Mouse (Mus musculus): Measurements from ENCODE around the gene Eno1. TPM values are rescaled to one million over a fixed set of nuclear protein-coding genes. Genes with fewer than 3 reads are reported as not detected.

Eno1 gene
- 1,515 and 1,668 TPM in 2 replicates for polyA plus RNA-seq (2014; fragmentation: Nextera tagmentation; extraction: Ambion mirVana)

DNA sequence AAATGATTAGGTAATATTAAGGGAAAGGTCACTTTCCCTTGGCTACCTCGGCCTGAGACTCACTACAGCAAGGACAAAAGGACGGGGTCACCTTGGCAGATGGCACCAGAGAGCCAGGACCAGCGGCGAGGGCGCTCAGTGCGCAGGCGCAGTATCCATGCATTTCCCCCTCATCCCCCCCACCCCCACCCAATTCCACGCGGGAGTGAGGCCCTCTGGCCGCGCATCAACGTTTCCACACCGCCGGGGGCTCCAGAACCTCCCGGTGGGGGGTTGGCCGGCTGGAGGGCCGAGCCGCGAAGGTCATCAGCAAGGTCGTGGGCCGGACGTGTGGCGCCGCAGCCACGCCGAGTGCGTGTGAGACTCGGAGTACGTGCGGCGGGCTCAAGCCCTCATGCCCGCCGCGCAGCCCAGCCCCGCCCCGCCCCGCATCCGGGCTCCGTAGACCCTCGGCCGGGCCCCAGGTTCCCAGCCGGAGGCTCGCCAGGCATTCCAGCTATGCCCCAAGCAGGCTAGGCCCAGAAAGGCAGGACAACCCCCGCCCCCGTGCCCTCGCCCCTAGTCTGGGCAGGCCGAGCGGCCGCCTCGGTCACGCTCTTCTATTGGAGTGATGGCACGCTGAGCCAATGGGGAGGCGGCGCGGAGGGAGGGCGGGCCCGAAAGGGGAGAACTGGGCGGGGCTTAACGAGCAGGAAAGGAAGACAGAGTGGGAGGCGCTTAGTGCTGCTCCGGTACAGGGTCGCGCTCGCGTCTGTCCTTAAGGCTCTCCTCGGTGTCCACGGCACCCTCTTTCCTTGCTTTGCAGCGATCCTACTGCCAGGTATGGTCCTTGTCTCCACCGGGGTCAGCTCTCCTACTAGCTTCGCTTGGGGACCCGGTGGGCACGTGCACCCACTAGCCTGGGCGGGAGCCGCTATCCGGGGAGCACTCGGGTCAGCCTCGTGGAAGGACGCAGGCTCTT lies at the start of gene Eno1:
Gene Eno1 (plus strand): TSS at position 201 of the 961 bp plus-strand sequence.
- DNase-seq (ENCODE audit: low spot score) = peak; percentile 99
- Histone ChIP-seq H3K4me3 (ENCODE audit: low read depth, low read length) (peak within 1 kb of the TSS; percentile 68), H3K36me3 (ENCODE audit: control insufficient read depth, insufficient read depth, low read length) (peaks cover 8% of the 10 kb centered on the region), H3K9ac (ENCODE audit: low read depth, low read length) (peak within 1 kb of the TSS; percentile 86), H3K9me3 (ENCODE audit: control insufficient read depth, low read length) (no peaks in the 10 kb centered on the region), H3K27ac (ENCODE audit: low read depth, low read length) (peak within 1 kb of the TSS; percentile 99), H3K27me3 (ENCODE audit: control insufficient read depth, insufficient read depth, low read length) (no peaks in the 10 kb centered on the region), H3K4me2 (replicated peaks; ENCODE audit: low read depth, low read length) (peak within 1 kb of the TSS; percentile 56), H3K4me1 (replicated peaks; ENCODE audit: control insufficient read depth, insufficient read depth, low read length) (peaks cover 9% of the 10 kb centered on the region; the same call in 1 of the 2 replicates)
- WGBS = under 1% methylated on average over 62 of the region's 78 CpGs
- peak; percentile 98 for ATAC-seq (ENCODE audit: low FRiP score)

DNA sequence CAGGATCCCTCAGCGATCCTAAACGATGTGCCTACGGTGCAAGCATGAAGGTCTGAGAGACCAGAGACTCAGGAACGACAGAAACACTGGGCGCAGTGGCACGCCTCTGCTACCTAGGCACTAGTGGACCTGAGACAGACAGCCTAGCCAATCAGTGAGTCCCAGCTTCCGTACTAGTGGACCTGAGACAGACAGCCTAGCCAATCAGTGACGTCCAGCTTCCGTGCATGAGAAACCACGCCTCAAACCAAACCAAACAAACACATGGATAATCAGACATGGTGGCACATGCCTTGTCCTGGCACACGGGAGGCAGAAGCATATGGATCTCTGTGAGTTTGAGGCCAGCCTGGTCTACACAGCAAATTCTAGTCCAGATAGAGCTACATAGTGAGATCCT lies 48.3 kb upstream of the Eno1 start:
- Histone ChIP-seq H3K4me3 (ENCODE audit: low read depth, low read length) (no peak overlapping the region), H3K9me3 (ENCODE audit: control insufficient read depth, low read length) (no peaks in the 10 kb centered on the region), H3K36me3 (ENCODE audit: control insufficient read depth, insufficient read depth, low read length) (no peaks in the 10 kb centered on the region), H3K4me2 (replicated peaks; ENCODE audit: low read depth, low read length) (no peak overlapping the region), H3K9ac (ENCODE audit: low read depth, low read length) (no peak overlapping the region), H3K27me3 (ENCODE audit: control insufficient read depth, insufficient read depth, low read length) (no peaks in the 10 kb centered on the region), H3K4me1 (replicated peaks; ENCODE audit: control insufficient read depth, insufficient read depth, low read length) (no peaks in the 10 kb centered on the region), H3K27ac (ENCODE audit: low read depth, low read length) (no peak overlapping the region)
- no peak for DNase-seq (ENCODE audit: low spot score)
- no peak for ATAC-seq (ENCODE audit: low FRiP score)
- 47% methylated on average over 11 of the region's 11 CpGs for WGBS

- WGBS = 84% methylated on average over 6 of the region's 6 CpGs
- H3K27me3 ChIP-seq (ENCODE audit: control insufficient read depth, insufficient read depth, low read length) = no peaks in the 10 kb centered on the region
- H3K4me3 ChIP-seq (ENCODE audit: low read depth, low read length) = no peak overlapping the region
- DNase-seq (ENCODE audit: low spot score) = no peak
- no peak overlapping the region for H3K4me2 ChIP-seq (replicated peaks; ENCODE audit: low read depth, low read length)
- no peaks in the 10 kb centered on the region for H3K4me1 ChIP-seq (replicated peaks; ENCODE audit: control insufficient read depth, insufficient read depth, low read length)
- ATAC-seq (ENCODE audit: low FRiP score) = no peak
- no peak overlapping the region for H3K9ac ChIP-seq (ENCODE audit: low read depth, low read length)
- H3K36me3 ChIP-seq (ENCODE audit: control insufficient read depth, insufficient read depth, low read length) = no peaks in the 10 kb centered on the region
- H3K9me3 ChIP-seq (ENCODE audit: control insufficient read depth, low read length) = no peaks in the 10 kb centered on the region
- no peak overlapping the region for H3K27ac ChIP-seq (ENCODE audit: low read depth, low read length)
These were observed 44.3 kb upstream of the Eno1 start for GRCm38 (mm10) chr4:150192199-150192598.

GRCm38 (mm10) chr4:150193915-150194314 lies 42.6 kb upstream of the Eno1 start:
- ATAC-seq (ENCODE audit: low FRiP score) (no peak), DNase-seq (ENCODE audit: low spot score) (peak; percentile 74)
- Histone ChIP-seq H3K4me3 (ENCODE audit: low read depth, low read length) (no peak overlapping the region), H3K36me3 (ENCODE audit: control insufficient read depth, insufficient read depth, low read length) (no peaks in the 10 kb centered on the region), H3K4me2 (replicated peaks; ENCODE audit: low read depth, low read length) (no peak overlapping the region), H3K9me3 (ENCODE audit: control insufficient read depth, low read length) (no peaks in the 10 kb centered on the region), H3K27me3 (ENCODE audit: control insufficient read depth, insufficient read depth, low read length) (no peaks in the 10 kb centered on the region), H3K9ac (ENCODE audit: low read depth, low read length) (no peak overlapping the region), H3K27ac (ENCODE audit: low read depth, low read length) (no peak overlapping the region), H3K4me1 (replicated peaks; ENCODE audit: control insufficient read depth, insufficient read depth, low read length) (no peaks in the 10 kb centered on the region)
- 48% methylated on average over 1 of the region's 1 CpGs for WGBS

GRCm38 (mm10) chr4:150198268-150198667 lies 38.3 kb upstream of the Eno1 start:
- Histone ChIP-seq H3K4me3 (ENCODE audit: low read depth, low read length) (no peak overlapping the region), H3K27ac (ENCODE audit: low read depth, low read length) (no peak overlapping the region), H3K9me3 (ENCODE audit: control insufficient read depth, low read length) (no peaks in the 10 kb centered on the region), H3K27me3 (ENCODE audit: control insufficient read depth, insufficient read depth, low read length) (no peaks in the 10 kb centered on the region), H3K4me2 (replicated peaks; ENCODE audit: low read depth, low read length) (no peak overlapping the region), H3K9ac (ENCODE audit: low read depth, low read length) (no peak overlapping the region), H3K4me1 (replicated peaks; ENCODE audit: control insufficient read depth, insufficient read depth, low read length) (no peaks in the 10 kb centered on the region), H3K36me3 (ENCODE audit: control insufficient read depth, insufficient read depth, low read length) (no peaks in the 10 kb centered on the region)
- no peak for DNase-seq (ENCODE audit: low spot score)
- WGBS = 79% methylated on average over 9 of the region's 9 CpGs
- ATAC-seq (ENCODE audit: low FRiP score) = no peak

- DNase-seq (ENCODE audit: low spot score) = no peak
- no peak for ATAC-seq (ENCODE audit: low FRiP score)
- Histone ChIP-seq H3K4me2 (replicated peaks; ENCODE audit: low read depth, low read length) (no peak within 1 kb of the TSS), H3K4me3 (ENCODE audit: low read depth, low read length) (no peak within 1 kb of the TSS), H3K27me3 (ENCODE audit: control insufficient read depth, insufficient read depth, low read length) (no peaks in the 10 kb centered on the region), H3K4me1 (replicated peaks; ENCODE audit: control insufficient read depth, insufficient read depth, low read length) (no peaks in the 10 kb centered on the region), H3K27ac (ENCODE audit: low read depth, low read length) (no peak within 1 kb of the TSS), H3K36me3 (ENCODE audit: control insufficient read depth, insufficient read depth, low read length) (no peaks in the 10 kb centered on the region), H3K9ac (ENCODE audit: low read depth, low read length) (no peak within 1 kb of the TSS), H3K9me3 (ENCODE audit: control insufficient read depth, low read length) (no peaks in the 10 kb centered on the region)
- WGBS = 75% methylated on average over 5 of the region's 5 CpGs
These were observed 35.3 kb upstream of the Eno1 start, which contains the start of gene Car6 for GRCm38 (mm10) chr4:150201232-150201631. Car6 (minus strand) TSS chr4:150201332.

GRCm38 (mm10) chr4:150202702-150203101 lies 33.8 kb upstream of the Eno1 start:
- ATAC-seq (ENCODE audit: low FRiP score) (no peak), DNase-seq (ENCODE audit: low spot score) (no peak)
- no peaks in the 10 kb centered on the region for H3K27me3 ChIP-seq (ENCODE audit: control insufficient read depth, insufficient read depth, low read length)
- no peaks in the 10 kb centered on the region for H3K36me3 ChIP-seq (ENCODE audit: control insufficient read depth, insufficient read depth, low read length)
- WGBS = 85% methylated on average over 5 of the region's 5 CpGs
- no peaks in the 10 kb centered on the region for H3K4me1 ChIP-seq (replicated peaks; ENCODE audit: control insufficient read depth, insufficient read depth, low read length)
- no peak overlapping the region for H3K4me2 ChIP-seq (replicated peaks; ENCODE audit: low read depth, low read length)
- no peak overlapping the region for H3K4me3 ChIP-seq (ENCODE audit: low read depth, low read length)
- no peak overlapping the region for H3K27ac ChIP-seq (ENCODE audit: low read depth, low read length)
- no peaks in the 10 kb centered on the region for H3K9me3 ChIP-seq (ENCODE audit: control insufficient read depth, low read length)
- no peak overlapping the region for H3K9ac ChIP-seq (ENCODE audit: low read depth, low read length)

GRCm38 (mm10) chr4:150204877-150205276 lies 31.6 kb upstream of the Eno1 start:
- Histone ChIP-seq H3K9ac (ENCODE audit: low read depth, low read length) (no peak overlapping the region), H3K4me2 (replicated peaks; ENCODE audit: low read depth, low read length) (no peak overlapping the region), H3K27ac (ENCODE audit: low read depth, low read length) (no peak overlapping the region), H3K4me3 (ENCODE audit: low read depth, low read length) (no peak overlapping the region), H3K9me3 (ENCODE audit: control insufficient read depth, low read length) (no peaks in the 10 kb centered on the region), H3K36me3 (ENCODE audit: control insufficient read depth, insufficient read depth, low read length) (no peaks in the 10 kb centered on the region), H3K4me1 (replicated peaks; ENCODE audit: control insufficient read depth, insufficient read depth, low read length) (no peaks in the 10 kb centered on the region), H3K27me3 (ENCODE audit: control insufficient read depth, insufficient read depth, low read length) (no peaks in the 10 kb centered on the region)
- no peak for DNase-seq (ENCODE audit: low spot score)
- 78% methylated on average over 3 of the region's 3 CpGs for WGBS
- ATAC-seq (ENCODE audit: low FRiP score) = no peak

- Histone ChIP-seq H3K4me2 (replicated peaks; ENCODE audit: low read depth, low read length) (no peak overlapping the region), H3K4me3 (ENCODE audit: low read depth, low read length) (no peak overlapping the region), H3K9ac (ENCODE audit: low read depth, low read length) (no peak overlapping the region), H3K27me3 (ENCODE audit: control insufficient read depth, insufficient read depth, low read length) (no peaks in the 10 kb centered on the region), H3K27ac (ENCODE audit: low read depth, low read length) (no peak overlapping the region), H3K9me3 (ENCODE audit: control insufficient read depth, low read length) (no peaks in the 10 kb centered on the region), H3K4me1 (replicated peaks; ENCODE audit: control insufficient read depth, insufficient read depth, low read length) (0 out of 2 replicates have a peak, but pooled peaks cover 2% of the 10 kb centered on the region), H3K36me3 (ENCODE audit: control insufficient read depth, insufficient read depth, low read length) (no peaks in the 10 kb centered on the region)
- WGBS = 94% methylated on average over 5 of the region's 5 CpGs
- DNase-seq (ENCODE audit: low spot score) = no peak
- ATAC-seq (ENCODE audit: low FRiP score) = no peak
These were observed 26.8 kb upstream of the Eno1 start for GRCm38 (mm10) chr4:150209751-150210150.

Data from hindbrain, embryonic 11.5 days (tissue).